Mouse (Mus musculus): ENCODE results near the gene Ndufs4.

GRCm38 (mm10) chr13:114388211-114388965, at the start of gene Ndufs4:
- TF ChIP-seq CTCF (IDR thresholded peaks at IDR 0.05; ENCODE audit: borderline replicate concordance, extremely low read depth, insufficient read depth, insufficient read length) = no peak
- no peak for TF ChIP-seq POLR2A (IDR thresholded peaks at IDR 0.05; ENCODE audit: borderline replicate concordance, extremely low read depth, insufficient read depth, insufficient read length, poor library complexity, severe bottlenecking)
